Mouse (Mus musculus): Measurements from ENCODE around the gene Pbx3. TPM values are rescaled to one million over a fixed set of nuclear protein-coding genes. Genes with fewer than 3 reads are reported as not detected.

The Pbx3 gene
- polyA plus RNA-seq, 1 experiment: 5.8 TPM

GRCm38 (mm10) chr2:34239315-34239858 lies 133.6 kb downstream of the Pbx3 start:
- no peaks in the 10 kb centered on the region for H3K27me3 ChIP-seq (ENCODE audit: control insufficient read depth, insufficient read depth, insufficient read length)
- no peaks in the 10 kb centered on the region for H3K79me3 ChIP-seq (ENCODE audit: low read depth)
- no peaks in the 10 kb centered on the region for H3K36me3 ChIP-seq (ENCODE audit: control insufficient read depth, insufficient read depth)
- no peak overlapping the region for H3K4me3 ChIP-seq (ENCODE audit: insufficient read depth, poor library complexity, severe bottlenecking)
- TF ChIP-seq MYOG (IDR thresholded peaks at IDR 0.05; ENCODE audit: control insufficient read depth, extremely low read depth, insufficient read length) (no peak), USF1 (IDR thresholded peaks at IDR 0.05; ENCODE audit: low read depth) (no peak), MYOD1 (IDR thresholded peaks at IDR 0.05; ENCODE audit: control insufficient read depth, insufficient read length, low read depth) (no peak), CTCF (IDR thresholded peaks at IDR 0.05; ENCODE audit: control insufficient read depth, insufficient read depth, insufficient read length) (no peak), FOSL1 (IDR thresholded peaks at IDR 0.05; ENCODE audit: insufficient read depth, low read length, poor library complexity, severe bottlenecking) (no peak), CEBPB (IDR thresholded peaks at IDR 0.05; ENCODE audit: low read depth) (no peak), MAX (IDR thresholded peaks at IDR 0.05) (no peak)
- no peak overlapping the region for H3ac ChIP-seq (ENCODE audit: control insufficient read depth, insufficient read length, low read depth)
- no peaks in the 10 kb centered on the region for H3K79me2 ChIP-seq (ENCODE audit: control insufficient read depth, insufficient read depth)

- Histone ChIP-seq H3ac (ENCODE audit: control insufficient read depth, insufficient read length, low read depth) (no peak overlapping the region), H3K79me2 (ENCODE audit: control insufficient read depth, insufficient read depth) (no peaks in the 10 kb centered on the region), H3K27me3 (ENCODE audit: control insufficient read depth, insufficient read depth, insufficient read length) (no peaks in the 10 kb centered on the region), H3K79me3 (ENCODE audit: low read depth) (no peaks in the 10 kb centered on the region), H3K36me3 (ENCODE audit: control insufficient read depth, insufficient read depth) (no peaks in the 10 kb centered on the region), H3K4me3 (ENCODE audit: insufficient read depth, poor library complexity, severe bottlenecking) (no peak overlapping the region)
- TF ChIP-seq MYOG (IDR thresholded peaks at IDR 0.05; ENCODE audit: control insufficient read depth, extremely low read depth, insufficient read length) (no peak), MAX (IDR thresholded peaks at IDR 0.05) (no peak), CTCF (IDR thresholded peaks at IDR 0.05; ENCODE audit: control insufficient read depth, insufficient read depth, insufficient read length) (no peak), FOSL1 (IDR thresholded peaks at IDR 0.05; ENCODE audit: insufficient read depth, low read length, poor library complexity, severe bottlenecking) (no peak)
Measured at GRCm38 (mm10) chr2:34235467-34236075, 137.4 kb downstream of the Pbx3 start.

GRCm38 (mm10) chr2:34234274-34234673 lies 138.7 kb downstream of the Pbx3 start:
- TF ChIP-seq FOSL1 (IDR thresholded peaks at IDR 0.05; ENCODE audit: insufficient read depth, low read length, poor library complexity, severe bottlenecking) (no peak), MYOD1 (IDR thresholded peaks at IDR 0.05; ENCODE audit: control insufficient read depth, insufficient read length, low read depth) (no peak)
- no peak overlapping the region for H3ac ChIP-seq (ENCODE audit: control insufficient read depth, insufficient read length, low read depth)
- H3K79me3 ChIP-seq (ENCODE audit: low read depth): no peaks in the 10 kb centered on the region
- H3K27me3 ChIP-seq (ENCODE audit: control insufficient read depth, insufficient read depth, insufficient read length): no peaks in the 10 kb centered on the region
- no peak overlapping the region for H3K4me3 ChIP-seq (ENCODE audit: insufficient read depth, poor library complexity, severe bottlenecking)
- no peaks in the 10 kb centered on the region for H3K36me3 ChIP-seq (ENCODE audit: control insufficient read depth, insufficient read depth)
- no peaks in the 10 kb centered on the region for H3K79me2 ChIP-seq (ENCODE audit: control insufficient read depth, insufficient read depth)

DNA sequence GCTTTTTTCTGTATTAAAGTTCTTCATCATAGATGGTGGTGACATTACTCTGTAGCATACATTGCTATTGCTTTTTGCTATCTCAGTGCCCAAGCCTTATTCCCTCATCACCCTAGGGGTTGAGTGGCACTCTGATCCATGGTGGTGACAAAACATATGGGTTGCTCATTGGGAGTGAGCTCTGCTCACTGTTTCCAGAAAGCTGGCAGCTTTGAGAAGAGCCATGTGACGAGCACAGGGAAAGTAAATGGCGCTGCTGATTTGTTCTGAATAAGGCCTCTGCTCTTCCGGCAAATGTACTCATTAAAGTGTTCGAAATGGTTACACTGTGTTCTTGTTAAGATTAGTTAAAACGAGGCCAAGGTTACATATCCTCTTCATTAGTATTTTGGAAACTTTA lies 139.7 kb downstream of the Pbx3 start:
- Histone ChIP-seq H3K36me3 (ENCODE audit: control insufficient read depth, insufficient read depth) (no peaks in the 10 kb centered on the region), H3ac (ENCODE audit: control insufficient read depth, insufficient read length, low read depth) (no peak overlapping the region), H3K79me3 (ENCODE audit: low read depth) (no peaks in the 10 kb centered on the region), H3K79me2 (ENCODE audit: control insufficient read depth, insufficient read depth) (no peaks in the 10 kb centered on the region), H3K27me3 (ENCODE audit: control insufficient read depth, insufficient read depth, insufficient read length) (no peaks in the 10 kb centered on the region), H3K4me3 (ENCODE audit: insufficient read depth, poor library complexity, severe bottlenecking) (no peak overlapping the region)
- no peak for TF ChIP-seq CTCF (IDR thresholded peaks at IDR 0.05; ENCODE audit: control insufficient read depth, insufficient read depth, insufficient read length)
- TF ChIP-seq MYOG (IDR thresholded peaks at IDR 0.05; ENCODE audit: control insufficient read depth, extremely low read depth, insufficient read length): no peak
- TF ChIP-seq CEBPB (IDR thresholded peaks at IDR 0.05; ENCODE audit: low read depth): no peak
- TF ChIP-seq MYOD1 (IDR thresholded peaks at IDR 0.05; ENCODE audit: control insufficient read depth, insufficient read length, low read depth): no peak
- TF ChIP-seq MAX (IDR thresholded peaks at IDR 0.05): no peak
- TF ChIP-seq USF1 (IDR thresholded peaks at IDR 0.05; ENCODE audit: low read depth): no peak
- no peak for TF ChIP-seq FOSL1 (IDR thresholded peaks at IDR 0.05; ENCODE audit: insufficient read depth, low read length, poor library complexity, severe bottlenecking)

DNA sequence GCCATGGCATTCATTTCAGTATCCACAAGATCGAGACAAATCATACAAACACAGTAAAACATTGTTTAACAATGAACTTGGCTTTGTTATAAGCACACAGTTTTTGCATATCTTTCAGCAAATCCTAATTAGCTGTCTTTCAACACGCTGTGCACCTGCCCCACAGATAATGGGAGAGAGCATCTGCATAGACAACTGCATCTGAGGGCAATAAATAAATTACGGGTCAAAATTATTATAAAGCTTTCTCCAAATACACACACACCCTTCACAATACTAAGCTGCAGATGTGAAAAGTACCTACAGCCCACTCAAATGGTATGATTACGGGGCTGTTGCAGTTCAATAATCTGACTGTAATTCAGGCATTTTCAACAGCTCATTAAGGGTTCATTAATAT lies 145.3 kb downstream of the Pbx3 start:
- H3ac ChIP-seq (ENCODE audit: control insufficient read depth, insufficient read length, low read depth): no peak overlapping the region
- H3K27me3 ChIP-seq (ENCODE audit: control insufficient read depth, insufficient read depth, insufficient read length): no peaks in the 10 kb centered on the region
- H3K79me3 ChIP-seq (ENCODE audit: low read depth): no peaks in the 10 kb centered on the region
- H3K36me3 ChIP-seq (ENCODE audit: control insufficient read depth, insufficient read depth): no peaks in the 10 kb centered on the region
- no peak for TF ChIP-seq MYOD1 (IDR thresholded peaks at IDR 0.05; ENCODE audit: control insufficient read depth, insufficient read length, low read depth)
- no peak for TF ChIP-seq USF1 (IDR thresholded peaks at IDR 0.05; ENCODE audit: low read depth)
- TF ChIP-seq CEBPB (IDR thresholded peaks at IDR 0.05; ENCODE audit: low read depth): no peak
- no peak for TF ChIP-seq MYOG (IDR thresholded peaks at IDR 0.05; ENCODE audit: control insufficient read depth, extremely low read depth, insufficient read length)
- no peak for TF ChIP-seq MAX (IDR thresholded peaks at IDR 0.05)
- no peak for TF ChIP-seq FOSL1 (IDR thresholded peaks at IDR 0.05; ENCODE audit: insufficient read depth, low read length, poor library complexity, severe bottlenecking)
- TF ChIP-seq CTCF (IDR thresholded peaks at IDR 0.05; ENCODE audit: control insufficient read depth, insufficient read depth, insufficient read length): no peak
- H3K4me3 ChIP-seq (ENCODE audit: insufficient read depth, poor library complexity, severe bottlenecking): no peak overlapping the region
- H3K79me2 ChIP-seq (ENCODE audit: control insufficient read depth, insufficient read depth): no peaks in the 10 kb centered on the region

- H3ac ChIP-seq (ENCODE audit: control insufficient read depth, insufficient read length, low read depth): no peak overlapping the region
- no peaks in the 10 kb centered on the region for H3K79me3 ChIP-seq (ENCODE audit: low read depth)
- no peak for TF ChIP-seq CEBPB (IDR thresholded peaks at IDR 0.05; ENCODE audit: low read depth)
- TF ChIP-seq MYOD1 (IDR thresholded peaks at IDR 0.05; ENCODE audit: control insufficient read depth, insufficient read length, low read depth): no peak
- TF ChIP-seq FOSL1 (IDR thresholded peaks at IDR 0.05; ENCODE audit: insufficient read depth, low read length, poor library complexity, severe bottlenecking): no peak
- TF ChIP-seq MAX (IDR thresholded peaks at IDR 0.05): no peak
- TF ChIP-seq USF1 (IDR thresholded peaks at IDR 0.05; ENCODE audit: low read depth): no peak
- no peak for TF ChIP-seq MYOG (IDR thresholded peaks at IDR 0.05; ENCODE audit: control insufficient read depth, extremely low read depth, insufficient read length)
- no peak for TF ChIP-seq CTCF (IDR thresholded peaks at IDR 0.05; ENCODE audit: control insufficient read depth, insufficient read depth, insufficient read length)
- H3K27me3 ChIP-seq (ENCODE audit: control insufficient read depth, insufficient read depth, insufficient read length): no peaks in the 10 kb centered on the region
- H3K36me3 ChIP-seq (ENCODE audit: control insufficient read depth, insufficient read depth): no peaks in the 10 kb centered on the region
- no peak overlapping the region for H3K4me3 ChIP-seq (ENCODE audit: insufficient read depth, poor library complexity, severe bottlenecking)
- no peaks in the 10 kb centered on the region for H3K79me2 ChIP-seq (ENCODE audit: control insufficient read depth, insufficient read depth)
Measured at GRCm38 (mm10) chr2:34225470-34225869, 147.5 kb downstream of the Pbx3 start.
